Mouse (Mus musculus): ENCODE data around the gene Pcyt2. TPM values are rescaled to one million over a fixed set of nuclear protein-coding genes. Genes with fewer than 3 reads are reported as not detected.

The Pcyt2 gene
- total RNA-seq, 4 experiments from 2014 or later: 48.1 to 64.4 (median 60.5) TPM

DNA sequence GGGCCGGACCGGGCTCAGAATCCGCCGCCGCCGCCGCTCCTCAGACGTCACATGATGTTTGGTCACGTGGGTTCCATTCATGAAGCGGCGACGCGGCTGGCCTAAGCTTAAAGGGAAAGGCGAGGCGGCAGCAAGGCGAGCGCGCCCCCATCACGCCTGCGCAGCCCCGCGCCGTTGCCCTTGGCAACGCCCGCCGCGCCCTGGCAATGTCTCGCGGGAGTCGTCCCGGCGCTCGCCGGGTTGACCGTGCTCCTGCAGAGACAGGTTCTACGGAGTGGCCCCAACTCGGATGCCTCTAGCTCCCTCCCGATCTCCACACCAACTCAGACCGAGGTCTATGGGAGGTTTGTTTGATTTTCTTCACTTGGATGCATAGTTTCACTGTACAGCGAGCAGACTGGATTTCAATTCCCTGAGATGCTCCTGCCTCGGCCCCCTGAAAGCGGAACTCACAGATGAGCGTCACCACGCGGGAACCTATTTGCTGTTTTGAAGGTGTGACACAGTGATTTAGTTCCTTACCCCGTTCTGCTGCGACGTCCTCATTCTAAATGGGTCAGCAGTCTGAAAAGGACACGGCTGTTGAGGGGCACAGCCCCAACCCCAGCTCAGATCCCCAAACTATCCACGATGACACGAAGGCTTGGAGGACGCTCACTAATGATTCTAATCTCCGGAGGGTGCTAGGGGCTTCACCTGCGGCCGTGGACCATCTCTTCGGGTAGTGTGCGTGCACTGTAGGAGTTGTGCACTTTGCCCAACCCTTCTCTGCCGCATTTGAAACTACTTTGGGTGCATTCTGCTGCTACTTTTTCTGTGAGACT is 16.0 kb upstream of the Pcyt2 start, which contains the start of gene Mafg:
TSS of gene Mafg (minus strand) at position 81 of the 824 bp plus-strand sequence.
- peak; percentile 88 for DNase-seq (ENCODE audit: low spot score)

GRCm38 (mm10) chr11:120632559-120633519 is 15.1 kb upstream of the Pcyt2 start:
- DNase-seq (ENCODE audit: low spot score): peak; percentile 73

GRCm38 (mm10) chr11:120631726-120632448 is 14.2 kb upstream of the Pcyt2 start:
- no peak for DNase-seq (ENCODE audit: low spot score)

GRCm38 (mm10) chr11:120630881-120631725 is 13.4 kb upstream of the Pcyt2 start:
- DNase-seq (ENCODE audit: low spot score): no peak

DNA sequence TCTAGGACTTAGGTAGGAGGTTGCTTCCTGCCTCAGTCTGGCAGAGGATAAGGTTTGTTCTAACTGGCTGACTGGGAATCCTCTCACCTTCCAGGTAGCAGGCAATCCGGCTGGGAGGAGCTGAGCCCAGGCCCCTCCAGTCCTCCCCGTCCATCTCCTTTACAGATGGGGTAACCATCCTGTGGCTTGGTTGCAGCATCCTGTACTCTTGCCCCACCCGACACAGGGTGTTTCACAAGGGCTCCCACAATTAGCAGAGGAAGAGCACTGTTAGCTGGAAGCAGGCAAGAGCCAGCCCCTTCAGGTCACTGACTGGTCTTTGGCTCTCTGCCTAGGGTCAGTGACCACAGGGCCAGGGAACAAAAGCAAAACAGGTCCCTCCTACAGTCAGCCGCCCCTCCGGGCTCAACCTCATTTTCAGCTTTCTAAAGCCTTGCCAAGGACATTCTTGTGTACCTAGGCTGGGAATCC is 12.7 kb upstream of the Pcyt2 start:
- no peak for DNase-seq (ENCODE audit: low spot score)

- peak; percentile 57 for DNase-seq (ENCODE audit: low spot score)
These were observed 12.2 kb upstream of the Pcyt2 start for GRCm38 (mm10) chr11:120629911-120630310.

DNA sequence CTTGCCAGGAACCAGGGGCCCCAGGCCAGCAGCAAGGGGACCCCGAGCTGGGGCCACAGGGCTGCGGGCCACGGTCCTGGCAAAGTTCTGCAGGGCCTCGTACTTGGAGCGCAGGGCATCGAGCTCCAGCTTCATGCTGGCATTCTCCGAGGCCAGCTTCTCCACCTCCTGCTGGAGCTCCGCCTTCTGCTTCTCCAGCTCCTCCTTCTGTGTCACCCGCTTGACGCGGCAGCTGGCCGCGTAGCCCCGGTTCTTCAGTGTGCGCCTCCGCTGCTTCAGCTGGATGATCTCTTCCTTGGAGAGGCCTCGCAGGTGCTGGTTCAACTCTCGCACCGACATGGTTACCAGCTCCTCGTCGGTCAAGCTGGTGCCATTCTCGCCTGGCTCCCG is 11.6 kb upstream of the Pcyt2 start:
- no peak for DNase-seq (ENCODE audit: low spot score)

- DNase-seq (ENCODE audit: low spot score): no peak
These were observed 11.0 kb upstream of the Pcyt2 start for GRCm38 (mm10) chr11:120628601-120629340.

DNA sequence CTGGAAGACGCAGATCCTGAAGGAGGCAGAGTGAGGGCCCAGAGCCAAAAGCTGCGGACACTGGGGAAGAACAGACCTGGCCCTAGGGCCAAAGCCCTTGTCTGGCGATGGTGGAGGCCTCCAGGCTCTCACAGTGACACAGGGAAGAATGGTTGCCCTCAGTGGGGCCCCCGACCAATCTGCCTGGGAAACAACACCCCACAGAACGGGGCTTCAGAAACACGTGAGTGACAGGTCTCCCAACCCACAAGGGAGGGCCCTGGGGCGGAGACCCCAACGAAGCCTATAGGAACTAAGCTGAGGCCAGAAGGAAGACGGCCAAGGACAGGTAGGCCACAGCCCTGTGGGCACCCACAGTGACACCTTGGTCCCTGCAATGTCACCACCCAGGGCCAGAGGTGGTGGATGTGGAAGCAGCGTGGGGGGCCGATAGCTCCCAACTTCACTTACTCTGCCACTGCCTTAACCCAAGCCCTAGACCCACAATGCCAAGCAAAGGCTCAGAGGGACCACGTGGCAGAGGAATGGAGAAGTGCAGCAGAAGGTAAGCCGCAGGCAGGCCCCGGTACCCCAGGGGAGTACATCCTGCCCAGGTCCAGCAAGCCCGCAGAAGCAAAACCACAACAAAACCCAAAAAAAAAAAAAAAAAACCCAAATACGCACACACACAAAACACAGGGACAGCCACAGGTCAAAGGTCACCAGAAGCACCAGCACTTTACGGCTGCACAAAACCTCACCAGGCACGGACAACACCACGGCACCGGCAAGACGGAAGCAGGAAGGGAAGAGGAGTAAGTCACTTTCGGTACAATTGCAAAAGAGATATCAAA is 9.9 kb upstream of the Pcyt2 start:
- DNase-seq (ENCODE audit: low spot score): no peak

DNA sequence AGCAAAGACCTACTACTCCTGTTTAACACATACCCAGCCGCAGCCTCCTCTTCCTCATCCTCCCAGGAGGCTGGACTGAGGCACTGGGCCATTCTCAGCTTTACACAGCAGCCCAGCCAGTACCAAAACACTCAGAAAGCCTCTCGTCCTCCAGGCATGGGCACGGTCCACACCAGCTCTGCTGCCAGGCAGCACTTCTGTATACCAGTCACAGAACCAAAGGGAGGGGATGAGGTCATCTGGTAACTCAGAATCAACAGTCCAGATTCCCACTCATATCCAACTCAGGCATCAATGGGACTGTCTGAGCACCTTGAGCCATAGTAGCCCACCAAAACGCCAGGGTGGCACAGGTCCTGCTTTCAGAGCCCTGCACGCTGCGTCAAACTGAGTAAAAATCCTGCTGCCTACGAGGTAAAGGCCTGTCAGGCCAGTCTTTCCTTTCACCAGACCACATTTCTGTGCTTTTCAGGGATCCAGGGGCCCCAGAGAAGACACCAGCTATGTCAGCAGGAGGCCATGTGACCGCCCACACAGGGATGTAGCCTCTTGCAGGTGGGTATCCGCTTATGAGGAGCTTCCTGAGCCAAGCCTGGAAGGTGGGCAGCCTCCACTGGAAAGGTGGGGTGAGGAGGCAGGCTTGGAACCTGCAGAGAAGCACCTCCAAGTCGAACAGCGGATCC is 9.2 kb upstream of the Pcyt2 start:
- DNase-seq (ENCODE audit: low spot score): no peak

GRCm38 (mm10) chr11:120625152-120625775 is 7.5 kb upstream of the Pcyt2 start, which contains the start of gene Sirt7:
TSS of gene Sirt7 (minus strand) at chr11:120625240.
- no peak for DNase-seq (ENCODE audit: low spot score)

- DNase-seq (ENCODE audit: low spot score): peak; percentile 86
These were observed 7.0 kb upstream of the Pcyt2 start for GRCm38 (mm10) chr11:120624680-120625111.

DNA sequence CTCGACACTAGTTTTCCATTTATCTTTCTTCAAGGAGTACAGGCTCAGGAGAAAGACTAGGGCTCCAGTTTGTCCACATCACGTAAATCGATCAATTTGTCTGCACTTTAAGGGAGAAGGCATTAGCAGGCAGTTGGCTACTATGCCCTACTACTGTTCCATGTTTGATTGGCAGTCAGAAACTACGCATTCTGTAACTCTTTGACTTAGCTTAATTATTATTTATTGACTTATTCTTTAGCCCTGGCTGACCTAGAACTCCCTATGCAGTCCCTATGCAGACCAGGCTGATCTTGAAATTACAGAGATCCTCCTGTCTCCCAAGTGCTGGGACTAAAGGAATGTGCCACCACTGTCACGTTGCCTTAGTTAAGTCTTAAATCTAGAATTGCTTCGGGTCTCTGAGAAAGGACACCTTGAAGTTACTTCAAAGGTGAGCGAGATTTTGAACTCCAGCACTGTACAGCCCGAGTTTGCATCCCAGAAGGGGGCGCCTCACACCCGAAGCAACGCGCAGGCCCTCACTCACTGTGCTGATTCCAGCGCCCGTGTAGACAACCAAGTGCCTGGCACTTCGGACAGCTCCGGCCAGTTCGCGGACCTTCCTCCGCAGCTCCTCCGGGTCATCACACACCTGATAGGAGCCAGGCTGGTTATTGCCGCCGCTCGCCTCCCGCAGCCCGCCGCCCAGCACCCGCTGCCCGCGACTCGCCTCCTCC is 6.4 kb upstream of the Pcyt2 start:
- DNase-seq (ENCODE audit: low spot score): no peak

DNA sequence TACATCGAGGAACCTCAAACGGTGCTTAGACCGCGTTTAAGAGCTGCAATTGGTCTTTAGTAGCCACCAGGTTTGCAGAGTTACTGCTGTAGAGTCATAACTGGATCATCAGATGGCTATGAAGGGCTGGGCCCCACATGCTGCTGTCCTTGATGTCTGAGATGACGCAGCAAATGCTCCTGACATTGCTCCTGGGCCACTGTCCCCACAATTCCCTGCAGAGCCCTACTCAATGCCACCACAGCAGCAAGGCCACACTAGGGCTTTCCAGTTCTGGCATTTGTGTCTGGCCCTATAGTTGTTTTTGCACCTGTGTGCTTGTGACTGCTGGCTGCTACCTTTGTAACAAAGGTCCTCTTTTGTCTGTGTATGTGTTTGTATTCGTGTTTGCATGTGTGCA is 5.1 kb upstream of the Pcyt2 start:
- DNase-seq (ENCODE audit: low spot score): no peak

GRCm38 (mm10) chr11:120620195-120620594 is 2.5 kb upstream of the Pcyt2 start:
- no peak for DNase-seq (ENCODE audit: low spot score)

- DNase-seq (ENCODE audit: low spot score): no peak
These were observed 1.1 kb upstream of the Pcyt2 start for GRCm38 (mm10) chr11:120618619-120619535.
